Mouse (Mus musculus): ENCODE data around the gene Slc8a2.
A peak's percentile ranks its signal among the peaks of the same experiment; 100 is the strongest.

Slc8a2 gene

DNA sequence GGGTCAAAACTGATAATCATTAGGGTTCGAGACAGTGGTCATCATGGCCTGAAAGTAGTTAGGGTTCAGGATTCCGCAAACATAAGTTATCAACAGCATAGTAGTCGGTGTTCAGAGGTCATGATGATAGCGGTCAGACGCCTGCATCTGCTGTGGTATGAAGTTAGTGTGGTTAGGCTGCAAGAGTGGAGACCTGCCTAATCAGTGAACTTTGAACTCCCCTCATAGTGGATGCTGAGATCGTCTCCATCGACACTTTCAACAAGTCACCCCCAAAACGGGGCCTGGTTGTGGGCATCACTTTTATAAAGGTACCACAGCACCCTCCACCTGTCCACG lies 9.4 kb upstream of the Slc8a2 start:
- DNase-seq (ENCODE audit: extremely low spot score, low read depth, low spot score): no peak

DNA sequence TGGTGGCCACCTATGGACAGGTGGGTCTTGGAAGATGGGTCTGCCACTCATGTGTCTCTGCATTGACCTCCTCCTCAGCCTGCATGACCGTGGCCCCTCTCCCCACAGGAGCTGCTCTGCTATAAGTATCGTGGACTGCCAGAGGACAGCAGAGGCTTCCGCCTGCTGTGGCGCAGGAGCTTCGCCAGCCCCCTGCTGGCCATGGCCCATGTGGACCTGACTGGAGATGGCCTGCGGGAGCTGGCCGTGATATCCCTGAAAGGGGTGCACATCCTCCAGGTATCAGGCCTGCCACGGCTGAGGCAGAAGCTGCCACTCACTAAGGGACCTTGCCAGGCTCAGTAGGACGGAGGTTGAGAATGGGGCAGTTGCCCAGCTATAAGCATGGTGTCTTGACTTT lies 3.8 kb upstream of the Slc8a2 start:
- DNase-seq (ENCODE audit: extremely low spot score, low read depth, low spot score): no peak

DNA sequence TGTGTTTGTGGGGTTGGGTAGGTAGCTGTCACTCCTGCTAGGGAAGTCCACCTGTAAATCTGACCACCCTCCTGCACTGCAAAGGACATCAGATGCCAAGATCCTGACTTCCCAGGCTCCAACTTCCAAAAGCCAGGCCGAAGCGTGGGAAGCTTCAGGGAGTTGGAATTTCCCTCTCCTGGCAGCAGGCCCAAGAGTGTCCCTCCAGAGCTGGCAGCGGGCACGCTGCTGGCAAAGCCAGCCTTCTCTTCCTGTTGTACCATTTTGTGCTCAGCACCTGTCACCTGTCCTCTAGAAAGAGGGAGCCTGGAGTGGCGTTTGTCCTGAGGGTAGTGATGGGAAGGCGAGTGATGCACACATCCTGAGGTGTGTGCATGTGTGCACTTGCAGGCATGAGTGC lies 1.3 kb upstream of the Slc8a2 start:
- DNase-seq (ENCODE audit: extremely low spot score, low read depth, low spot score): no peak

DNA sequence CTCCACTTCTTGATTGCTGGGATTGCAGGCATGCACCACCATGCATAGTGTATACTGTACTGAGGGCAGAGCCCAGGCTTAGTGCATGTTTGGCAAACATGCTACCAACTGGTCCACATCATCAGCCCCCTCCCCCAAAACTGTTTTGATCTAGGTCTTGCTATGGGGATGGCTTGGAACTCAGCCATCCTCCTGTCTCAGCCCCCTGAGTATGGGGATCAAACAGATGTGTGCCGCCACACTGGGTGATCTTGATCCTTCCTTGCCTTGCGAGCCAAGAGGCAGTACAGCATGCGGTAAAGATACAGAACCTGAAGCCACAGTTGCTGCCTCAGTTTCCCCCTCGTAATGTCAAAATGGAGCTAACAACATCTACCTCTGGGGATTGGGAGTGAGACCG lies 727 bp upstream of the Slc8a2 start:
- no peak for DNase-seq (ENCODE audit: extremely low spot score, low read depth, low spot score)

DNA sequence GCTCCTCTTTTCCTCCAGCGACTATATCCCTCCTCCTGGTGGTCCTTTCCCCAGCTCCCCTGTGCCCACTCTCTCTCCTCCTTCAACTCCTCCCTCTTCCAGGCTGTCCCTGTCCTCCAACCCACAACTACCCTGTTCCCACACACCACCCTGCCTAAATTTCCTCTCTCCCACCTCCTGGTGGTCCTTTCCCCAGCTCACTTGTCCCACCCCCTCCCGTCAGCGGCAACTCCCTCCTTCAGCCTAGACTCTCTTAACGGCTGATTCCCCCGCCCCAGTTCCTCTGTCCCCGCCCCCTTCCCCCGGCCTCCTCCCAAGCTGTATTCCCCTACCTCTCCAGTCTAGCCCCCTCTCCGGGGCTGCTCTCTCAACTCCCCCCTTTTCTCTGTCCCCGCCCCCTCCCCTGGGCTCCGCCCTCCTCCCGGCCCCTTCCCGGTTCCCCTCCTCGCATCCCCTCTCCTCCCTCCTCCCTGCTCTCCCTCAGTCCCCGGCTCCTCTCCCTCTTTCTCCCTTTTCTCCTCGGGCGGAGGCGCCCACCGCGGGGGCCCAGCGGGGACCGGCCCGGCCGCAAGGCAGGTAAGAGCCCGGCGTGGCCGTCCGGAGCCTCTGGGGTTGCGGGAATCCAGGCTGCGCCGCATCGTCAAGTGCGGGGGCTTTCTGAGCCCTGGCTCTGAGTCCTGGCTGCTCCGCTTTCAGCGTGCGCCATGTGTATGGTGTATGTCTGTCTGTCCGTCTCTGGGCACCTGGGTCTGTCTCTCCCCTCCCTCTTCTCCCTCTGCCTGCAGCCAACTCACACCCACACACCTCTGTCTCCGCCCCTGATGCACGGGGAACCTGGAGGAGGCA lies 443 bp downstream of the Slc8a2 start:
- DNase-seq (ENCODE audit: extremely low spot score, low read depth, low spot score): no peak

DNA sequence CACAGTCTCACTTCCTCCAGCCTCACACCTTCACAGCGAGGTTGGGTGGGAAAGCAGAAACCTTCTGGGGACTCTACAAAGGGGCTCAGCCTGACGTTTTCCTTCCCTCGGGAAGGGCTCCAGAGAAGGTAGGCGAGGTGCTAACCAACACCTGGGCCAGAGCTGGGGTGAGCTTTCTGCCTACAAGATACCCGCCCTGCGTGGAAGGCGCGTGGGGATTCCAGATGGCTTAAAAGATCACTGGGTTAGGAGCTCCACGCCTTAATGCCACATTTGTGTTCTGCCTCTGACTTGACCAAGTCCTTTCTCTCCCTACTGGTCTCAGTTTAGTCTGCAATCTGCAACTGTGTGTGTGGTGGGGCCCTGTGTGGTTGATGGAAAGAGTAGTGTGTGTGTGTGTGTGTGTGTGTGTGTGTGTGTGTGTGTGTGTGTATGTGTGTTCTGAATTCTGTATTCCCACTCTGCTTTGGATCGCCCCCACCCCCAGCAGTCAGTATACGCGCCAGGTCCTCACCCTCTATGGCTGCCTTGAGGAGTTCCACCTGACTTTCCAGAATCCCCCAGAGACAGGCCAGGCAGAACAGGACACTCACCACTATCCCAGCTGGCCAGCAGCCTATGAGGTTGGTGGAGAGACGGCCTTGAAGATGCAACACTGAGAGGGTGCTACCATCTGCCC lies 1.5 kb downstream of the Slc8a2 start:
- no peak for DNase-seq (ENCODE audit: extremely low spot score, low read depth, low spot score)

DNA sequence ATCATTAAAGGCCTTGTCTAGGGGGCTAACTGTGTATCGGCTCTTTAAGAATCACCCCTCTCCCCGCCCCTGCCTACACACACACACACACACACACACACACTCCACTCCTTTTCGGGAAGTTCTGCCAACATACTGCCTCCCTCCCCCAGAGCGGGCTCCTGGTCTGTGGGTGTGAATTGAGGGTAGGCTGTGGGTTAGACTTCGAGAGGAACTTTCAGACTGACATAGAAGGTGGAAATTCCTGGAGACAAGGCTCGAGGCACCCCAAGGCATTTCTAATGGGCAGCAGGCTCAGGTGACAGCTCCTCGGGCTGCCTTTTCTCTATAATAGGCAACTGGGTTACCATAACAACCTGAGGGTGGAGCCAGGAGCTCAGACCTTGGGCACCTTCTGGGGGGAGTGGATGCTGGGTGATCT lies 2.5 kb downstream of the Slc8a2 start:
- no peak for DNase-seq (ENCODE audit: extremely low spot score, low read depth, low spot score)

DNA sequence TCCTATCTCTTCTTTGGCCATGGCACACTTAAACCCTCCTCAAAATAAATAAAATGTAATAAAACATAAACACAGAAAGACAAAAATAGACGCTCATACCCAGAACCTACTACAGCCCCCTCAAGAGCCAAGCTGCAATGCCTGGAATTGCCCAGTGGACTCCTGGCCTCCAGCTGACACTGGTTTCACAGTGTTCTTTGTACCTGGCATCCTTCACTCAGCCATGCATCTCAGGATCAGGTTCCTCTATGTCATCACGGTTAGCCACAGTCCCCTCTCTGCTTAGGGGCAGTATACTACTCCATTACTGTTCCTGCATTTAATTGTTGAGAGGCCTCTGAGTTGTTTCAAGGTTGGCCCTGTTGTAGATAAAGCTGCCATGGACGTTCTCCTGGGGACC lies 3.3 kb downstream of the Slc8a2 start:
- no peak for DNase-seq (ENCODE audit: extremely low spot score, low read depth, low spot score)

DNA sequence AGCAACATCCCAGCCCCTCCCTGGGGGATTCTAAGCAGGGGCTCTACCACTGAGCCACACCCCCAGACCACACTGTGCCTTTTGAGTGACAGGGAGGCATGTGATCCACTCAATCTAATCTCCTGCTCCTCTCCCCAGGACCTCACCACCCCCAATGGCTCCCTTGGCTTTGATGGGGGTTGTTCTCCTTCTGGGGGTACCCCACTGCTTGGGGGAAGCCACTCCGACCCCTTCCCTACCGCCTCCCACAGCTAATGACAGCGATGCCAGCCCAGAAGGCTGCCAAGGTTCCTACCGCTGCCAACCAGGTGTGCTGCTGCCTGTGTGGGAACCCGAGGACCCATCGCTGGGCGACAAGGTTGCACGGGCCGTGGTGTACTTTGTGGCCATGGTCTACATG lies 4.1 kb downstream of the Slc8a2 start:
- DNase-seq (ENCODE audit: extremely low spot score, low read depth, low spot score): no peak

DNA sequence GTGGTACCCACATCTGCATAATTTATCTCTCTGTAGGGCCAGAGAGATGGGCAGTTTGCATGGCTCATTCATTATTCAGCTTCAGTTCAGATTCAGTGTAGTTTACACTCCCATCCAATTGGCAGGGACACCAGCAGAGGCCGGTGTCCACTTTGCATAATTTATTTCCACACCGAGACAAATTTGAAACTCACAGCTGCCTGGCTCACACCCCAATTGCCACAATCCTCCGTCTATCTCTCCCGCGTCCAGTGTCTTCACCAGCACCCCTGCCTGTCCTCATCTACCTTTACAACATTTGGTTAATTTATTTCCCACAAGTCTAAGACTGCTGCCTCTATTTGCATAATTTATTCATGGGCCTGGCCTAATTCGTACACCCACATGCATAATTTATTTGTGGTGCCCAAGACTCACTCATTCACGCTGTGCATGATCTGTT lies 5.3 kb downstream of the Slc8a2 start:
- DNase-seq (ENCODE audit: extremely low spot score, low read depth, low spot score): no peak

DNA sequence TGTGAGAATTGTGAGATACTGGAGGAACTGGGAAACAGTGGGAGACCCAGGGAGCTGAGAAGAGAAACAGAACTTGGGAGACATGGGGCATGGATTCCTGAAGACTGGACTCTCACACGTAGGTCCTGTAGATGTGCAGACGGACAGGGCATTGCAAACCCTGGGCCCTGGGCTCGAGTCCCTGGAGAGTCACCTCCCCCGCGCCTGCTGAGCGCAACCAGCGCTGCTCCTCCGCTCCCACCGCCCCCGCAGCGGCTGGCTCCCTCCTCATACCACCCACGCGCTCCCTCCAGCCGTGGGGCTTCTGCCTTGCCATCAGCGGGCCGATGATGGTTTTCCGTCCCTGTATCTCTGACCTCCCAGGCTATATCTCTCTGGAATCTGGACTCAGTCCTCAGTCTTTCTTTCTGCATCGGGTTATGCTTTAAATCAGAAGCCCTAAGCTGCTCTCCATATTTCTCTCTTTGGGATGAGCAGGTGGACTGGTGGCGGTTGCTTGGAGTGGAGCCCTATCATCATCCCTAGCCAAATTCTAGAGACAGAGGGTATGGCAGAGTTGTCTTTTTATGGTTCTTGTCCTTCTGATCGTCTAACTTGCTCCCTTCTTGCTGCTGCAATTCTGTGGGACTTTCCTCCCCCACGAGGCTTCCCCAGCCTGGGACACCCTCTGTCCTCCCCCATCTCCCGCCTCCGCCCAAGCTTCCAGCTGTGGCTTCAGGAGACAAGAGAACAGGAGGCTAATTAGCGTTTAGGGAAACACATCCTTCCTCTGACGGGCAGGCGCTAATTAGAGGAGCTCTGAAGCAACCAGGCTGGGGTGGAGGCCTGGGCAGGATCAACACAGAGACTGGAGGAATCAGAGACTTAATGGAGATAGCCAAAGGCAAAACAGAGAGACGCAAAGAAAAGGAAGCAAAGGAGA lies 17.1 kb downstream of the Slc8a2 start:
- no peak for DNase-seq (ENCODE audit: extremely low spot score, low read depth, low spot score)

DNA sequence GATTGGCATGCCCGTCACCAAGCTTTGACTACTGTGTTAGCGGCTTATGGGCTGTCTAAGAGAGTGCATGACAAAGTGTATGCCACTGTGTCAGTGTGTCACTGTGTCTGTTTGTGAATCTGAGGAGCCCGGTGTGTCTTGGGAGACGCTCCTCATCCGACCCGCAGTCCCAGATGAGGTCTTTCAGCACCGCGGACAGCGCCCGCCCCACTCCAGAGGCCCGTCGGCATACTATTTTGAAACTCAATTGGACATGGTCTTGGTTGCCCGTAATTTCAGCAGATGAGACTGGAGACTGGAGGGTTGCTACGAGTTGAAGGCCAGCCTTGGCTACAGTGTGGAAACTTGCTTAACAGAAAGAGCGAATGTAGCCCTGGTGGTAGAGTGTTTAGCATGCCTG lies 18.0 kb downstream of the Slc8a2 start:
- peak; percentile 16 for DNase-seq (ENCODE audit: extremely low spot score, low read depth, low spot score)

DNA sequence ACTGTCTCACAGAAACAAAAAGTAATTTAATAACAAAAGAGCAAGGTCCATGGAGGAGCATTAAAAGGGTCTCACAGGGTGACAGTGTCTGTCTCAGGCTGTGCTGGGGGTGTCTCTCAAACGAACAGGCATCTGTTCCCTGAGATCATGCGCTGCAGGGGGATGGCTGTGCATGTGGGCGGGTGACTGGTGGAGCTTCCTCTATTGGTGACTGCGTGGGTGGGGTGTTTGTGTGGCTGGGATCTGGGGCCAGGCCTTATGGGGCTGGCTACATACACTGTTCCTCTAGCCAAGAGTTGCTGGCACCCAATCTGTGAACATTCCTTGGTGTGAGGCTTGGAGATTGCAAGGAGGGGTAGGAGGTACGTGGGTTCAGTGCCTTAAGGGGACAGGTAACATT lies 19.6 kb downstream of the Slc8a2 start:
- DNase-seq (ENCODE audit: extremely low spot score, low read depth, low spot score): no peak

DNA sequence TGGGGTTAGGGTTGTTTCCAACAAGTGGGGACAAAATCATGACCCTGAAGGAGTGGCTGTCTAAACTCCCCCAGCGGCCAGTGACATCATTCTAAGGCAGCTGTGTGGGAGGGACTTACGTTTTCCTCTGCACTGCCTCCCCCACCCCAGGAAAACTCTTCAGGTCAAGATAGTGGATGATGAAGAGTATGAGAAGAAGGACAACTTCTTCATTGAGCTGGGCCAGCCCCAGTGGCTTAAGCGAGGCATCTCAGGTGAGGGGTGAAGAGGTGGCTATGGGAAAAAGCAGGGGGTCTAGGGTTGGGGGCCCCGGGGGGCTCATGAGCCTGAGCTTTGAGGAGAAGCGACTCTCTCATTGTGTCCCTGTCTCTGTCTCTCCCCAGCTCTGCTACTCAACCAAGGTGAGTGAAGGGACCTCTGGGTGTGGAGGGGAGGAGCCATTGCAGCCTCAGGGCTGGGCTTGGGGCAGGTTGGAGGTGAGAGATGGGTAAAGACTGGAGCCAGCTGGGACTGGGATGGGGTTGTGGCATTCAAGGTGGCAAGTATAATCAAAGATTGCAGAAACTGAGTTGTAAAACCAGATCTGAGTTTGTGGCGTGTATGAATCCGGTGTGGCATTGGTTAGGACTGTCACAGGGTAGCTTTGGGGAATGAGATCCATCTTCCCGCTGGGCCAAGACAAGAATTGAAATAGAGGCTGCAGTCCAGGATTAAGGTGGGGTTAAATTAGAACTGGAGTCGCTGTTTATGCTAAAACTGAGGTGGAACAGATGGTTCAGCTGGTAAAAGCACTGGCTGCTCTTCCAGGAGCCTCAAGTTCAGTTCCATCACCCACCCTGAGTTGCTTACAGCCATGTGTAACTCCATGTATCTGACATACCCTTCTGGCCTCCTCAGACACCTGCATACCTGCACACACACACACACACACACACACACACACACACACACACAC lies 20.8 kb downstream of the Slc8a2 start:
- no peak for DNase-seq (ENCODE audit: extremely low spot score, low read depth, low spot score)

DNA sequence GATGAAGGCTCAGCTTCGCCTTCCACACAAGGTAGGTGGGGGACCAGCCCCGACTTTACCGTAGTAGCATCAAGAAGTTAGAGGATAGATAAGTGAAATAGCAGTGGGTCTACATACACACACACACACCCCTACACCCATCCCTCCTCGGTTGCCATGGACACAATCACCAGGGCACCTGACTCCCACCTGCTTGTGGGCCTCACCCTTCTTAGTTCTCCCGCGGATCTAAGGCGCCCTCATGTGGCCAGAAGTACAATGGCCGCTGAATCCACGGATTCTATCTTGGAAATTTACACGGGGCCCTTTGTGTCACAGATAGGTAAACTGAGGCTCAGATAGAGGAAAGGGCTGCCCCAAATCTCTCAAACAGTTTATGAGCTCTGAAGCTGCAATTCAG lies 23.9 kb downstream of the Slc8a2 start:
- DNase-seq (ENCODE audit: extremely low spot score, low read depth, low spot score): no peak

DNA sequence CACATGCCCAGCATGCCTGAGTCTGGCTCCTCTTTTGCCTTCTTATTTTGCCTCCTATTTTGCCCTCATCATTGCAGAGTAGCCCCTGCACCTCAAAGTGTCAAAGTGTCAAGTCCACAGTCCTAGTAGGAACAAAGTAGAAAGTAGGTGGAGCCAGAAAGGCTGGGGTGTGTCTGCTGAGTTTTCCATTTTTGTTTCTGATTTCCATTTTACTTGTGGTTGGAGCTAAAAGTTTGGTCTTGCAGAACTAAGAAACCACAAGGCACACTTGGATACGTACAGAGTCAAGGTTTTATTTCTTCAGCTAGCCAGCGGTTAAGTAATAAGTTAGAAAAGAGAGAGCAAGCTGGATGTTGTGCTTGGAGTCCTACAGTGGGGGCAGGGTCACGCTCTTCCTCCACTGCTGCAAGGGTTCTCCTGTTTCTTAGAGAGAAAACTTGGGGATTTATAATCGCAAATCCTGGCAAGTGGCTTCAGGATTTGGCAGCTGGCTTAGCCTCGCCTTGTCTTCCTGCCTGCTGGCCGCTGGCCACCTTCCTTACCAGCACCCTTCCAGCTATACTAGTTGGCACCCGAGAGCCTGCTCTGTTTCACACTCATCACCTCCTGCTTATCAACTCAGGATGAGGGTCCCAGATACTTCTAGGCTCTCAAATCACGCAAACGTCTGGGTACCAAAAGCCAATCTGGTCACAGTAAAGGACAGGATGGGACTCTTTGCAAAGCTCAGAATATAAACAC lies 25.7 kb downstream of the Slc8a2 start:
- no peak for DNase-seq (ENCODE audit: extremely low spot score, low read depth, low spot score)

DNA sequence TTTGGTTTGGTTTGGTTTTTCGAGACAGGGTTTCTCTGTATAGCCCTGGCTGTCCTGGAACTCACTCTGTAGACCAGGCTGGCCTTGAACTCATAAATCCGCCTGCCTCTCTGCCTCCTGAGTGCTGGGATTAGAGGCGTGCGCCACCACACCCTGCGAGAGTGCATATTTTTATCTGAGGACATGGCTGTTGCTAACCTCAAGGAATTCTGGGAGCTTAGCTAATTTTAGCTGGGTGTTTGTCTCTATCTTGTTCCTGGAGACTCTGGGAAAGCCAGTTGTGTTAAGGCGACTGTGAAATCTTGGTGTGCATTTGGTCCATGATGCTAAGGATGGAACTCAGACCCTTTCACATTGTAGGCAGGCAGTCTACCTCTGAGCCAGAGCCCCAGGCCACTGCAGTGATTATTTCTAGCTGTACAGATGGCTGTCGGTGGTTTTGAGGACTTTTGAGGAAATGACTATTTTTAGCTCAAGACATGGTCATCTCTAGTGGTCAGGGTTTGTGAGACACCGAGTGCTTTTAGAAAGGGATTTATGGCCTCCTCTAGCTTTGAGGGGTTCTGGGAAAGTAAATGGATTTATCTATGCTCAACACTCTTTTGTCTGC lies 26.6 kb downstream of the Slc8a2 start:
- no peak for DNase-seq (ENCODE audit: extremely low spot score, low read depth, low spot score)

DNA sequence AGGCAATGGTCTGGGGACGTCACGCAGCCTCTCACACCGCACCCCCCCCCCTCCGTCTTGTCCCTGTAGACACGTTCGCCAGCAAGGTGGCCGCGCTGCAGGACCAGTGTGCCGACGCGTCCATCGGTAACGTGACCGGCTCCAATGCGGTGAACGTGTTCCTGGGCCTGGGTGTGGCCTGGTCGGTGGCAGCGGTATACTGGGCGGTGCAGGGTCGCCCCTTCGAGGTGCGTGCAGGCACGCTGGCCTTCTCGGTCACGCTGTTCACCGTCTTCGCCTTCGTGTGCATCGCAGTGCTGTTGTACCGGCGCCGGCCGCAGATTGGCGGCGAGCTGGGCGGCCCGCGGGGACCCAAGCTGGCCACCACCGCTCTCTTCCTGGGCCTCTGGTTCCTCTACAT lies 29.1 kb downstream of the Slc8a2 start:
- DNase-seq (ENCODE audit: extremely low spot score, low read depth, low spot score): no peak

DNA sequence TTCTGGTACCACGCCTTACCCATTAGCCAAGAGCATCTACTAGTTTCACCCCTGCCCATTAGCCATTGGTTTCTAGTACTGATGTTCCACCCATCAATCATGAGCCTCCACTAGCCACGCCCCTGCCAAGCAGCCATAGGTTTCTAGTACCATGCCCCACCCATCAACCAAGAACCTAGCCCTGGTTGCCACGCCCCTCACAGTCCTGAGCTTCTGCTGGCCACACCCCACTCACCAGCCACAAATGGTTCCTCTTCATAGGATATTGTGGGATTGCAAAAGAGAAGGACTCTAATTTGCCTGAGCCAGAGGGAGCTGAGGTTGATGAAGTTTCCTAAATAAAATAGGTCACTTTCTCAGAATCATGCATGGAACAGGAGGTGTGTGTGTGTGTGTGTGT lies 31.1 kb downstream of the Slc8a2 start:
- DNase-seq (ENCODE audit: extremely low spot score, low read depth, low spot score): no peak
